Mouse (Mus musculus): ENCODE data around the gene Plgrkt. TPM values are rescaled to one million over a fixed set of nuclear protein-coding genes. Genes with fewer than 3 reads are reported as not detected.

Plgrkt gene
- polyA plus RNA-seq, 1 experiment from 2014 or later, result 90.5 TPM

DNA sequence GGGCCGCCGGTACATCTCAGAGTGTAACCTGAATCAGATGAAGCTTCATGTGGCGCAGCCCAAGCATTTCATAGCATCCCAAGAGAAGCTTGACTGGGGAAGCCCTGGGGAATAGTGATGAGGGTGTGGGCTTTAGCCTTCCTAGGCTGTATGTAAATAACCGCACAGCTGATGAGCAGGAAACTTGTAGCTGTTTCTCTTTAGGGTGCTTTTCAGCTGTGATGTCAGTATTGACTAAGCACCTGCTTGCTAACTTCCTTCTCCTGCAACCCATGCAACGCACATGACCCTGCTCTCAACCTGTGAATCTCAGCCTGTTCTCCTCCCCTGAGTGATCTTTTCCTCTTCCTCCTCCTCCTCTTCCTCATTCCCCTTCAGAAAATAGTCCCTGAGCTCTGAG is 3.1 kb downstream of the Plgrkt start:
- no peak overlapping the region for H3K4me2 ChIP-seq (ENCODE audit: low read depth, low read length)
- no peaks in the 10 kb centered on the region for H3K27me3 ChIP-seq (ENCODE audit: control insufficient read depth, insufficient read depth, low read length)
- H3K4me1 ChIP-seq (ENCODE audit: control insufficient read depth, insufficient read depth, low read length), result peaks cover 5% of the 10 kb centered on the region; the same call in 1 of the 2 replicates
- no peak overlapping the region for H3K9ac ChIP-seq (replicated peaks; ENCODE audit: low read depth, low read length)
- no peak overlapping the region for H3K4me3 ChIP-seq (ENCODE audit: low read depth, low read length)
- no peak overlapping the region for H3K27ac ChIP-seq (ENCODE audit: low read depth, low read length)
- no peak for ATAC-seq (ENCODE audit: low read depth)
- H3K9me3 ChIP-seq (ENCODE audit: control insufficient read depth, low read length), result no peaks in the 10 kb centered on the region
- H3K36me3 ChIP-seq (ENCODE audit: control insufficient read depth, insufficient read depth, low read length), result no peaks in the 10 kb centered on the region; the same call in 1 of the 2 replicates
- WGBS, result 82% methylated on average over 5 of the region's 5 CpGs

DNA sequence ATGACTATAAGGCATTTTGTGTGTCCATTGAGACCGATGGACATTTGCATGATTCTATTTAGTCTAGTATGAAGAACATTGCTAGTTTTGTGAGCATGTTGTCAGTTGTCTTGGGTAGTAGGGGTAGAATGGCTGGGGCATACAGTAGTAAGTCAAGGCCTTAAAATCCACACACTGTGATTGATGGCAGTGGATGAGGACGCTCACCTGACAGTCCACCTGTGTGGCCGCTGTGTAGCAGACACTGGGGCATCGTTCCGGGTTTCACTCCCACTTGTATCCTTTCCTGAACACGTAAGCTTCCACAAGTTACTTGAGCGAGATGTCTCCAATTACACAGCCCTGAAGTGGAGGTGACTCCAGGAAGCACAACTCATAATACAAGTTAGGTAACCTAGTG is 3.6 kb downstream of the Plgrkt start:
- ATAC-seq (ENCODE audit: low read depth), result no peak
- Histone ChIP-seq H3K4me2 (ENCODE audit: low read depth, low read length) (no peak overlapping the region), H3K27me3 (ENCODE audit: control insufficient read depth, insufficient read depth, low read length) (no peaks in the 10 kb centered on the region), H3K36me3 (ENCODE audit: control insufficient read depth, insufficient read depth, low read length) (peaks cover 2% of the 10 kb centered on the region; the same call in 1 of the 2 replicates), H3K4me1 (ENCODE audit: control insufficient read depth, insufficient read depth, low read length) (peaks cover 5% of the 10 kb centered on the region; the same call in 1 of the 2 replicates), H3K9ac (replicated peaks; ENCODE audit: low read depth, low read length) (no peak overlapping the region), H3K27ac (ENCODE audit: low read depth, low read length) (no peak overlapping the region), H3K4me3 (ENCODE audit: low read depth, low read length) (no peak overlapping the region), H3K9me3 (ENCODE audit: control insufficient read depth, low read length) (no peaks in the 10 kb centered on the region)
- 91% methylated on average over 7 of the region's 7 CpGs for WGBS

DNA sequence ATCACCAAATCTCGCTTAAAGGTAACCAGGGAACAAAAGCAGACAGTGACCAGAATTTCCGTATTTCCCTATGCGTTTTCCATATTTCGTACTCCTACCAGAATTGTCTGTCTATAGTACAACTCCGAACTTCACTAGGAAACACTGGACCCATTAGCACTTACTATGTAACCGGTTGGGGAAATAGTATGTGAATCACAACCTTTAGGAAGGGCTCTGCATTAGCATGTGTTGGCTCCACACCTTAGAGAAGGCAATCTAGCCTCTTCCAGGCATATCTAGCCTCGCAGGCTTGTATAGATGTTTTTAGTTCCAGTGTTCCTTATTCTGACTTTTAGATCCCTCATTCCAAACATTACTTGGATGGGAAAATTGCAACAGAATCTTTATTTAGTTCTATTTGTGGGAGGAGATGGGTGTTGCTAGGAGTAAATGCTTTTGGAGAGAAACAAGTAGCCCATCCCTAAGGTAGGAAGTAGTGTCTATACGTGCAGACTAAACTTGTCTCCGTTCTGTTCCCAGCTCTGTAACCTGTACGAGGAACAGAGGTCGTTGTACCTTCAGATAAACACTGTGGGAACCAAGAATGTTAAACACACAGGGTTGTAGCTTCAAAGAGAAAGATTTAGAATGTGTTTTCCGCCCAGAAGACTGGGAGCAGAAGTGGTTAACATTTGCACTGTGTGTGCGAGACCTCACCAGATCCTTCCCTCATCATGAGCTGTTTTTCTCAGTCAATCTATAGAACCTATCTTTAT is 4.8 kb downstream of the Plgrkt start:
- Histone ChIP-seq H3K4me1 (ENCODE audit: control insufficient read depth, insufficient read depth, low read length) (peaks cover 5% of the 10 kb centered on the region; the same call in 1 of the 2 replicates), H3K27me3 (ENCODE audit: control insufficient read depth, insufficient read depth, low read length) (no peaks in the 10 kb centered on the region), H3K27ac (ENCODE audit: low read depth, low read length) (no peak overlapping the region; the same call in 1 of the 2 replicates), H3K9ac (replicated peaks; ENCODE audit: low read depth, low read length) (peak overlapping the region; percentile 78; the same call in 1 of the 2 replicates), H3K4me2 (ENCODE audit: low read depth, low read length) (peak overlapping the region; percentile 53), H3K36me3 (ENCODE audit: control insufficient read depth, insufficient read depth, low read length) (peaks cover 5% of the 10 kb centered on the region; the same call in 1 of the 2 replicates), H3K4me3 (ENCODE audit: low read depth, low read length) (peak overlapping the region; percentile 69), H3K9me3 (ENCODE audit: control insufficient read depth, low read length) (no peaks in the 10 kb centered on the region)
- ATAC-seq (ENCODE audit: low read depth), result peak; percentile 32
- 46% methylated on average over 13 of the region's 13 CpGs for WGBS

DNA sequence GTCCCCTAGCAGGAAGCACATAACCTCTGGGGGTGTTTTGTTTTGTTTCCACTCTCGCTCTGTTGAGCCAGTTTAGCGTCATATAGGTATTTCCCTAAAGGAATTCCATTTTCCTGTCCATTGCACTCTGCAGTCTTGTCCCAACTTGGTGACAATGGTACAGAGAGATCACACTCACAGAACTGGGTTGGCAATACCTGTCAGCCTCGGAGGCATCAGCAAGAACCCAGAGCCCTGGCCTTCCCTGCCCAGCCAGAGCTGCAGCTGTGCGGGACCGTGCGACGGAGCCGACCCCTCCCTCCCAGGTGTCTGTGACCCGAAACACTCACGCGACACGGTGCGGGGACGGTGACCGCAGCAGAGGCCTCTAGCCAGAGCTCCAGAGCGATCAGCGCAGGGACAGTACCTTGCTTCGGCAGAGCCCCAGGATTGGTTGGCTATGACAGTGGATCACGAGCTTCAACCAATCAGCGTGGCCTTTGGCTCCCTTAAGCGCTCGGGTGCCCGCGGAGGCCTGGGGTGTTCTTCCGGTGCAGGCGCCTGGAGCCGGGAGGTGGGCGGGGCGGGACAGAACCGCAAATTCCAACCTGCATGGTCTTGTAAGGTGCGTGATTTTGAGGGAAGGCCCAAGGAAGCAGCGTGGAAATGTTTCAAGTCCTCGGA is 5.6 kb downstream of the Plgrkt start:
- H3K36me3 ChIP-seq (ENCODE audit: control insufficient read depth, insufficient read depth, low read length), result peaks cover 5% of the 10 kb centered on the region; the same call in 1 of the 2 replicates
- H3K9me3 ChIP-seq (ENCODE audit: control insufficient read depth, low read length), result no peaks in the 10 kb centered on the region
- H3K4me3 ChIP-seq (ENCODE audit: low read depth, low read length), result peak overlapping the region; percentile 69
- H3K4me1 ChIP-seq (ENCODE audit: control insufficient read depth, insufficient read depth, low read length), result peaks cover 5% of the 10 kb centered on the region; the same call in 1 of the 2 replicates
- 3% methylated on average over 33 of the region's 33 CpGs for WGBS
- H3K9ac ChIP-seq (replicated peaks; ENCODE audit: low read depth, low read length), result peak overlapping the region; percentile 78
- H3K4me2 ChIP-seq (ENCODE audit: low read depth, low read length), result peak overlapping the region; percentile 53
- H3K27ac ChIP-seq (ENCODE audit: low read depth, low read length), result peak overlapping the region; percentile 29; the same call in 1 of the 2 replicates
- H3K27me3 ChIP-seq (ENCODE audit: control insufficient read depth, insufficient read depth, low read length), result no peaks in the 10 kb centered on the region
- ATAC-seq (ENCODE audit: low read depth), result peak; percentile 100

DNA sequence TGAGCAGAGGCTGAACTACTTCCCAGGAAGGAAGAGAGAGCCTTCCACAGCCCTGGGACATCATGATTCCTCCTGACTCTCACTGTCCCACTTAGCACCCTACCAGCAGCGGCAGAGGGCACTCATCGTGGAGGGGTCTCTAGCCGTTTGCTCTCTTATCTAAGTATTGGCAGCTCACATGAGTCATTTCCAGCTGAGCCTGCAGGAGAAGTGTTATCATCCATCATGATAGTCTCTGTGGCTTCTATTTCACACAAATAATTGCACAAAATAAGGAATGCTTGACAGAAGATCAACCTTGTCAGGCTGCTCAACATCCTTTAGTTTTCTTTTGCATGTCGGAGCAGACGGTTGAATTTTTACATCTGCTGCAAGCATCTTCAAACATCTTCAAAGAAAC is 6.9 kb downstream of the Plgrkt start:
- 90% methylated on average over 5 of the region's 5 CpGs for WGBS
- Histone ChIP-seq H3K36me3 (ENCODE audit: control insufficient read depth, insufficient read depth, low read length) (peaks cover 5% of the 10 kb centered on the region; the same call in 1 of the 2 replicates), H3K27me3 (ENCODE audit: control insufficient read depth, insufficient read depth, low read length) (no peaks in the 10 kb centered on the region), H3K4me3 (ENCODE audit: low read depth, low read length) (no peak overlapping the region), H3K9me3 (ENCODE audit: control insufficient read depth, low read length) (no peaks in the 10 kb centered on the region), H3K4me2 (ENCODE audit: low read depth, low read length) (no peak overlapping the region), H3K27ac (ENCODE audit: low read depth, low read length) (no peak overlapping the region), H3K4me1 (ENCODE audit: control insufficient read depth, insufficient read depth, low read length) (peaks cover 5% of the 10 kb centered on the region; the same call in 1 of the 2 replicates), H3K9ac (replicated peaks; ENCODE audit: low read depth, low read length) (no peak overlapping the region)
- no peak for ATAC-seq (ENCODE audit: low read depth)

DNA sequence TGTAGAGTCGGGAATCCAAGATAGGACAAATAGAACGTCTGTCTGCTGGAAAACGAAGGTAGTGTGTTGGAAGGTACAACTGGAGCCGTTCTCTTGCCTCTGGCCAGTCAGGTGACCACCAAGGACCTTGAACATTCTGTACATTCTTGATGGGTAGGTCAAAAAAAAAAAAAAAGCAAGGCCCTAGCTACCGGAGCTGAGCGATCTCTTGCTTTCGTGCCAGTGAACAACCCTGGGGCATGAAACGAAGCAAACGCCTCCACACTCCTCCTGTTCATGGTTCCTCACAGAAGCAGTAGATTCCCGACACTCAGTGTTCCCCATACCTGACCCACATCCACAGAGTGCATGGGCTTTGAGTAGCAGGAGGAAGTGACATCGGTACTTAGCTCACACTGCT is 10.9 kb downstream of the Plgrkt start:
- no peak overlapping the region for H3K4me3 ChIP-seq (ENCODE audit: low read depth, low read length)
- no peaks in the 10 kb centered on the region for H3K27me3 ChIP-seq (ENCODE audit: control insufficient read depth, insufficient read depth, low read length)
- WGBS, result 92% methylated on average over 11 of the region's 11 CpGs
- H3K36me3 ChIP-seq (ENCODE audit: control insufficient read depth, insufficient read depth, low read length), result peaks cover 5% of the 10 kb centered on the region; the same call in 1 of the 2 replicates
- H3K4me1 ChIP-seq (ENCODE audit: control insufficient read depth, insufficient read depth, low read length), result no peaks in the 10 kb centered on the region
- no peak overlapping the region for H3K9ac ChIP-seq (replicated peaks; ENCODE audit: low read depth, low read length)
- no peak for ATAC-seq (ENCODE audit: low read depth)
- H3K9me3 ChIP-seq (ENCODE audit: control insufficient read depth, low read length), result no peaks in the 10 kb centered on the region
- no peak overlapping the region for H3K4me2 ChIP-seq (ENCODE audit: low read depth, low read length)
- H3K27ac ChIP-seq (ENCODE audit: low read depth, low read length), result no peak overlapping the region

DNA sequence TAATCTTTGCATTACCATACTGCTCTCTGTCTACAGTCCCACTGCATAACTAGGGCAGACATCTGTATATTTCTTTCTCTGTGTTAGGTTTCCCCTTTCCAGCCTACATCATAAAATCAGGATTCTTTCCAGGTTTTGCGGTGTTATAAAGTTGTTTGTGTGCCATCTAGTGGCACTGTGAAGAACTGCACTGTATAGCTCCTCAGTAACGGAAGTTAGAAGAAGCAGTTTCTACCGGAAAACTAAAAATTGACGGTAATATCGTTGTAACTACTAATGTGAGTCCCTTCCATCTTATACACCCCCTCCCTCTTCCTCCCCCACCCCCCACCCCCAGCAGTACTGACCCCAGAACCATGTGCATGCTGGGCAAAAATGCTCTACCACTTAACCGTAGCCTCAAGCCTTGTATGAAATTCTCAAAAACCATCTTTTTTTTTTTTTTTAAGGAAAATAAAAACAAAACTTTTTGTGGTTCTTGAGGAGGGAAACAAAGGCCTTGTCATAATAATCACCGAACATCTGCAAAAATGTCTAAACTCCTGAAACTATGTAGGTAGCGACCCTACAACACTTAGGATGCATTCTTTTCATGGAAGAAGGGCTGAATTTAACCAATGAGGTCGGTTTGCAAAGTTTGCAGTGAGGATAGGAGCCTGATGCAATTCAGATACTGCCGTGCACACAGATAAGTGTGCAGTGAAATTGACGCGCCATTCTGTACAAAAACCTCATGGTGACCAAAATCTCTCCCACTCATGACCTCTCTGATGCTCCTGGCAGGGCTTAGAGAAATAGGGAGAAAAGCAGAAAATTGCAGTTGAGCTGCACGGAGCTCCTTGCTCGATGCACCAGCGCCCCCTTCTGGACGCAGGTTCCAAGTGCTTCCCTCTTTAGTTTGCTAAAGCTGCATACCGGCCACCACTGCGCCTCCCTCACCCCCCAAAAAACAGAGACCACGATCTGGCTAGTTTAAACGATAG is 12.0 kb downstream of the Plgrkt start:
- H3K9ac ChIP-seq (replicated peaks; ENCODE audit: low read depth, low read length), result no peak overlapping the region
- WGBS, result 4% methylated on average over 20 of the region's 20 CpGs
- peak overlapping the region; percentile 1; the same call in 1 of the 2 replicates for H3K4me3 ChIP-seq (ENCODE audit: low read depth, low read length)
- no peaks in the 10 kb centered on the region for H3K27me3 ChIP-seq (ENCODE audit: control insufficient read depth, insufficient read depth, low read length)
- H3K36me3 ChIP-seq (ENCODE audit: control insufficient read depth, insufficient read depth, low read length), result peaks cover 5% of the 10 kb centered on the region; the same call in 1 of the 2 replicates
- ATAC-seq (ENCODE audit: low read depth), result peak; percentile 60
- no peaks in the 10 kb centered on the region for H3K9me3 ChIP-seq (ENCODE audit: control insufficient read depth, low read length)
- no peaks in the 10 kb centered on the region for H3K4me1 ChIP-seq (ENCODE audit: control insufficient read depth, insufficient read depth, low read length)
- no peak overlapping the region for H3K27ac ChIP-seq (ENCODE audit: low read depth, low read length)
- peak overlapping the region; percentile 47 for H3K4me2 ChIP-seq (ENCODE audit: low read depth, low read length)

DNA sequence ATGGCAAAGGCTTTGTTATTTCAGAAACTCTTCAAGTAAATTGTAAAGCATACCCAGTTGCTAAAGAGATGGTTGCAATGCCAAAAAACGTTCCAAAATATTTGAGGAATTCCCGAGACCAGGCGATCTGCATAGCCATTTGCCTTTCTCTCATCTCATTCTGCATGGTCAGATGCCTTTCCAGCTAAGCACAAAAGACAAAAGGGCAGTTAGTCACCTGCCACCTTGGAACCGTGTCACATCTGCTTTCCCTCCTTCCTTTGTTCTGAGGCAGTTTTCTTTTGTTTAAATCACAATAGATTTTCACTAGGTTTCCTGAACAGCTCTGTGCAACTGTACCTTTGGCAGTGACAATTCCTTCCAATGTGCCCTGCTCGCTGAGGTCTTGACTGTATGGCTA is 16.2 kb downstream of the Plgrkt start:
- Histone ChIP-seq H3K9ac (replicated peaks; ENCODE audit: low read depth, low read length) (no peak overlapping the region), H3K4me3 (ENCODE audit: low read depth, low read length) (no peak overlapping the region), H3K27me3 (ENCODE audit: control insufficient read depth, insufficient read depth, low read length) (no peaks in the 10 kb centered on the region), H3K9me3 (ENCODE audit: control insufficient read depth, low read length) (no peaks in the 10 kb centered on the region), H3K27ac (ENCODE audit: low read depth, low read length) (no peak overlapping the region), H3K4me1 (ENCODE audit: control insufficient read depth, insufficient read depth, low read length) (no peaks in the 10 kb centered on the region), H3K4me2 (ENCODE audit: low read depth, low read length) (no peak overlapping the region), H3K36me3 (ENCODE audit: control insufficient read depth, insufficient read depth, low read length) (no peaks in the 10 kb centered on the region)
- no peak for ATAC-seq (ENCODE audit: low read depth)
- 13% methylated on average over 5 of the region's 5 CpGs for WGBS

Data from neural tube, embryonic 14.5 days (tissue).